Mouse (Mus musculus) lung, adult 2 months (tissue): ENCODE results near the gene Tsga13.

Experiments
- CTCF ChIP-seq: fragments of 200-500 bp; IDR thresholded peaks from 2 replicates; pipeline ENCODE4 v1.5.1; 2011; ENCODE audit warnings: mild to moderate bottlenecking, low read length, control low read depth; ENCODE audit not compliant: insufficient read depth
- POLR2A ChIP-seq: fragments of 200-500 bp; IDR thresholded peaks from 2 replicates; pipeline ENCODE4 v1.6.1; 2011; ENCODE audit warnings: low read depth, mild to moderate bottlenecking, control low read depth, low read length, borderline replicate concordance; ENCODE audit errors: extremely low read depth

GRCm38 (mm10) chr6:30884856-30885255 lies 30.5 kb downstream of the Tsga13 start:
- TF ChIP-seq CTCF (no peak), POLR2A (no peak)
